Mouse (Mus musculus): ENCODE measurements at regions not wholly inside any gene's neighbourhood (a gene's known extent, or its start where the extent isn't known, plus 50 kb on each side); places are given as distances from the start of the nearest gene placed in this dataset.

DNA sequence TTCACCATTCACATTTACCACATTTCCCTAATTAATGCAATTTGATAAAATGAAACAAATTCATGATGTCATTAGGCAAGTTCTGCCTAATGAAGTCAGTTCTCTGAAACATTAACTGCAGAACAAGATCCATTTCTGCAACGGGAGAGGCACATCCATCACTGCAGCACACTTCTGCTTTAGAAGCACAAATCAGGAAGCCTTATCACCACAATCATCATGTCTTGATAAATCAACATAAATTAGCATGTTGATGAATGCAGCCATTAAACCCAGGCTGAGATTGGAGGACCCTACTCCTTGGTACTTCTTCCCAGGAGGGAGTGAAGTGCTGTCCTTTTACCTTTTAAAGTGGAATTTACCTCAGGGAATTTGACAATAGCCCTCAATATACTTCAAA, 1195.4 kb downstream of the Defb40 start:
- H3K36me3 ChIP-seq (ENCODE audit: insufficient read depth) = no peaks in the 10 kb centered on the region
- H3K9me3 ChIP-seq (ENCODE audit: low read length) = no peaks in the 10 kb centered on the region
- no peaks in the 10 kb centered on the region for H3K4me1 ChIP-seq (ENCODE audit: insufficient read depth)
- H3K4me3 ChIP-seq (ENCODE audit: low read depth, low read length) = no peak overlapping the region
- no peak overlapping the region for H3K9ac ChIP-seq
- H3K27ac ChIP-seq (ENCODE audit: low read depth, low read length) = no peak overlapping the region
- no peaks in the 10 kb centered on the region for H3K27me3 ChIP-seq (ENCODE audit: insufficient read depth, low read length)
- no peak overlapping the region for H3K4me2 ChIP-seq (ENCODE audit: low read depth)
- 16% methylated on average over 1 of the region's 1 CpGs for WGBS
- DNase-seq = no peak
- ATAC-seq = peak; percentile 29; the same call in 1 of the 2 replicates
- no peak for TF ChIP-seq CTCF (IDR thresholded peaks at IDR 0.05; ENCODE audit: low read depth)

GRCm38 (mm10) chr8:17781559-17782283, 1196.3 kb downstream of the Defb40 start:
- Histone ChIP-seq H3K9me3 (ENCODE audit: low read length) (no peaks in the 10 kb centered on the region), H3K4me1 (ENCODE audit: insufficient read depth) (no peaks in the 10 kb centered on the region), H3K4me2 (ENCODE audit: low read depth) (no peak overlapping the region), H3K9ac (no peak overlapping the region), H3K4me3 (ENCODE audit: low read depth, low read length) (no peak overlapping the region), H3K27ac (ENCODE audit: low read depth, low read length) (no peak overlapping the region), H3K27me3 (ENCODE audit: insufficient read depth, low read length) (no peaks in the 10 kb centered on the region), H3K36me3 (ENCODE audit: insufficient read depth) (no peaks in the 10 kb centered on the region)
- ATAC-seq (no peak), DNase-seq (no peak)
- no peak for TF ChIP-seq CTCF (IDR thresholded peaks at IDR 0.05; ENCODE audit: low read depth)
- WGBS = 76% methylated on average over 2 of the region's 2 CpGs

DNA sequence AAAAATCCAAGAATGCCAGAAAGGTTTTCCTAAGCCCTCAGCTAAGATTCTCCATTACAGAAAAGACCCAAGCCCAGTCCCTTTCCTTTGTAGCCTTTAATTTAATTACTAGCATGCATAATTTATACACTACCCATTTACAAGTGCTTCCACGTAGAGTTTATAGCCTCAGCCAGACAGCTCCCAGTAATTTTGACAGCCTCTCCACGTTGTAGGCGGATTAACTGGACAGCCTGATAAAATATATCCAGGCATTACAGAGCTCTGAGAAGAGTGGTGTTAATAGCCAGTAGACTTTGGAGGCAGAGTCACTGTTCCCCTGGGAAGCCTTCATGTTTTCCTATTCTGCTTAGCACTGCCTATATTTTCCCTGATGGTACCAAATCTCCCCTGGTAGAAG, 1202.6 kb downstream of the Defb40 start:
- Histone ChIP-seq H3K27me3 (ENCODE audit: insufficient read depth, low read length) (no peaks in the 10 kb centered on the region), H3K4me1 (ENCODE audit: insufficient read depth) (no peaks in the 10 kb centered on the region), H3K4me2 (ENCODE audit: low read depth) (no peak overlapping the region), H3K36me3 (ENCODE audit: insufficient read depth) (no peaks in the 10 kb centered on the region), H3K27ac (ENCODE audit: low read depth, low read length) (no peak overlapping the region), H3K9ac (no peak overlapping the region), H3K4me3 (ENCODE audit: low read depth, low read length) (no peak overlapping the region), H3K9me3 (ENCODE audit: low read length) (no peaks in the 10 kb centered on the region)
- ATAC-seq (no peak), DNase-seq (no peak)
- WGBS = 29% methylated on average over 3 of the region's 3 CpGs
- TF ChIP-seq CTCF (IDR thresholded peaks at IDR 0.05; ENCODE audit: low read depth) = no peak

DNA sequence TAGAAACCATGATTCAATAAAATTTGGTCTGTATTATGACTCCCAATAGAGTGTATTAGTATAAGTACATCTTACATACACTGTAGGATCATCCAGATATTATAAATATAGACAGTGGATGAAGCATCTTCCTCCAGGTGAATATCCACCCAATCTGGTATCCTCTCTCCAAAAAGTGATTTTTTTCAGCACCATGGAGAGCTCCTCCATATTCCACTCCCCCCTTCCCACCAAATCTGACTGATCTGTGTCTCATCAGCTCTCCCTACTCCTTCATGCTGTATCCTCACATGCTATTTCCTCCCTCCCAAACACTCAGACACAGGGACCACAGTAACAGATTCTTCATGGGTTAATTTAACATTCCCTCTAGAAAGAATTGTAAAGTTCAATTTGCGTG, 1204.7 kb downstream of the Defb40 start:
- no peaks in the 10 kb centered on the region for H3K27me3 ChIP-seq (ENCODE audit: insufficient read depth, low read length)
- H3K4me1 ChIP-seq (ENCODE audit: insufficient read depth) = no peaks in the 10 kb centered on the region
- ATAC-seq (no peak), DNase-seq (no peak)
- H3K36me3 ChIP-seq (ENCODE audit: insufficient read depth) = no peaks in the 10 kb centered on the region
- 90% methylated on average over 1 of the region's 1 CpGs for WGBS
- H3K9ac ChIP-seq = no peak overlapping the region
- no peak for TF ChIP-seq CTCF (IDR thresholded peaks at IDR 0.05; ENCODE audit: low read depth)
- H3K4me2 ChIP-seq (ENCODE audit: low read depth) = no peak overlapping the region
- no peak overlapping the region for H3K27ac ChIP-seq (ENCODE audit: low read depth, low read length)
- no peak overlapping the region for H3K4me3 ChIP-seq (ENCODE audit: low read depth, low read length)
- H3K9me3 ChIP-seq (ENCODE audit: low read length) = no peaks in the 10 kb centered on the region

GRCm38 (mm10) chr8:17767441-17768007, 1210.5 kb downstream of the Defb40 start:
- no peak overlapping the region for H3K4me2 ChIP-seq (ENCODE audit: low read depth)
- no peaks in the 10 kb centered on the region for H3K9me3 ChIP-seq (ENCODE audit: low read length)
- ATAC-seq (no peak), DNase-seq (no peak)
- no peak overlapping the region for H3K27ac ChIP-seq (ENCODE audit: low read depth, low read length)
- H3K9ac ChIP-seq = no peak overlapping the region
- no peaks in the 10 kb centered on the region for H3K36me3 ChIP-seq (ENCODE audit: insufficient read depth)
- H3K4me1 ChIP-seq (ENCODE audit: insufficient read depth) = no peaks in the 10 kb centered on the region
- H3K4me3 ChIP-seq (ENCODE audit: low read depth, low read length) = no peak overlapping the region
- no peak for TF ChIP-seq CTCF (IDR thresholded peaks at IDR 0.05; ENCODE audit: low read depth)
- 97% methylated on average over 5 of the region's 5 CpGs for WGBS
- H3K27me3 ChIP-seq (ENCODE audit: insufficient read depth, low read length) = no peaks in the 10 kb centered on the region

GRCm38 (mm10) chr8:17724672-17725071, 1253.4 kb downstream of the Defb40 start:
- Histone ChIP-seq H3K9ac (no peak overlapping the region), H3K4me1 (ENCODE audit: insufficient read depth) (no peaks in the 10 kb centered on the region), H3K9me3 (ENCODE audit: low read length) (no peaks in the 10 kb centered on the region), H3K4me3 (ENCODE audit: low read depth, low read length) (no peak overlapping the region), H3K27me3 (ENCODE audit: insufficient read depth, low read length) (no peaks in the 10 kb centered on the region), H3K36me3 (ENCODE audit: insufficient read depth) (no peaks in the 10 kb centered on the region), H3K4me2 (ENCODE audit: low read depth) (no peak overlapping the region), H3K27ac (ENCODE audit: low read depth, low read length) (no peak overlapping the region)
- no peak for DNase-seq
- WGBS = 86% methylated on average over 3 of the region's 3 CpGs
- TF ChIP-seq CTCF (IDR thresholded peaks at IDR 0.05; ENCODE audit: low read depth) = no peak
- no peak for ATAC-seq

- no peaks in the 10 kb centered on the region for H3K4me1 ChIP-seq (ENCODE audit: insufficient read depth)
- H3K27me3 ChIP-seq (ENCODE audit: insufficient read depth, low read length) = no peaks in the 10 kb centered on the region
- H3K4me3 ChIP-seq (ENCODE audit: low read depth, low read length) = no peak overlapping the region
- H3K27ac ChIP-seq (ENCODE audit: low read depth, low read length) = no peak overlapping the region
- DNase-seq = no peak
- no peak for TF ChIP-seq CTCF (IDR thresholded peaks at IDR 0.05; ENCODE audit: low read depth)
- H3K9ac ChIP-seq = no peak overlapping the region
- no peaks in the 10 kb centered on the region for H3K9me3 ChIP-seq (ENCODE audit: low read length)
- no peak overlapping the region for H3K4me2 ChIP-seq (ENCODE audit: low read depth)
- 73% methylated on average over 1 of the region's 1 CpGs for whole genome bisulfite sequencing
- no peak for ATAC-seq
- no peaks in the 10 kb centered on the region for H3K36me3 ChIP-seq (ENCODE audit: insufficient read depth)
These were observed 1268.9 kb downstream of the Defb40 start for GRCm38 (mm10) chr8:17709162-17709561.

All from forebrain, postnatal 0 days (tissue).